Mouse (Mus musculus): ENCODE results near the gene Ndufb4. TPM values are rescaled to one million over a fixed set of nuclear protein-coding genes. Genes with fewer than 3 reads are reported as not detected.

Ndufb4 gene
- polyA plus RNA-seq, 1 experiment from 2014 or later: 73.0 TPM

DNA sequence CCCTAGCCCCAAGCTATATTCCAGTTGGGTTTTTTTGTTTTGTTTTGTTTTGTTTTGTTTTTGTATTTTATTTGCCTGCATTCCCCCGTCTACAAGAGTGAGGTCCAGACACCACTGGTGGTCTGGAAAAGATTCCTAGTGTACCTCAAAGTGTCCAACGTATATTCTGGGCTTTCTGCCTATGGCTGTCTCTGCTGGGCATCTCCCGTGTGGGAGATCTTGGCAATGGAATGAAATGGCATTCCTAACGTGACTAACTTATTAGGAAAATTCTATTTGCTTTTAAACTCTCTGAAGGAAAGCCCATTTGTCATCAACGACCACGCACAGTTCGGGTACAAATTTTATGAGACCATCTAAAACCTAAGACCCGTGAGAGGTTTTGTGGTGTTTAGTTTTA, 38.8 kb downstream of the Ndufb4 start:
- 66% methylated on average over 8 of the region's 8 CpGs for WGBS
- Histone ChIP-seq H3K4me2 (ENCODE audit: low read depth, low read length) (no peak overlapping the region), H3K27me3 (ENCODE audit: control insufficient read depth, insufficient read depth, low read length) (no peaks in the 10 kb centered on the region), H3K27ac (ENCODE audit: low read depth, low read length) (no peak overlapping the region), H3K36me3 (ENCODE audit: control insufficient read depth, insufficient read depth, low read length) (no peaks in the 10 kb centered on the region), H3K4me1 (ENCODE audit: control insufficient read depth, insufficient read depth, low read length) (peaks cover 5% of the 10 kb centered on the region), H3K9me3 (ENCODE audit: control insufficient read depth, low read length) (no peaks in the 10 kb centered on the region), H3K4me3 (ENCODE audit: low read depth, low read length) (no peak overlapping the region), H3K9ac (replicated peaks; ENCODE audit: low read depth, low read length) (no peak overlapping the region)
- no peak for ATAC-seq (ENCODE audit: low read depth)

- H3K9ac ChIP-seq (replicated peaks; ENCODE audit: low read depth, low read length): no peak overlapping the region
- 90% methylated on average over 9 of the region's 9 CpGs for WGBS
- no peak overlapping the region for H3K4me2 ChIP-seq (ENCODE audit: low read depth, low read length)
- no peaks in the 10 kb centered on the region for H3K9me3 ChIP-seq (ENCODE audit: control insufficient read depth, low read length)
- ATAC-seq (ENCODE audit: low read depth): no peak
- H3K36me3 ChIP-seq (ENCODE audit: control insufficient read depth, insufficient read depth, low read length): no peaks in the 10 kb centered on the region
- H3K4me3 ChIP-seq (ENCODE audit: low read depth, low read length): no peak overlapping the region
- no peak overlapping the region for H3K27ac ChIP-seq (ENCODE audit: low read depth, low read length)
- H3K27me3 ChIP-seq (ENCODE audit: control insufficient read depth, insufficient read depth, low read length): no peaks in the 10 kb centered on the region
- H3K4me1 ChIP-seq (ENCODE audit: control insufficient read depth, insufficient read depth, low read length): peaks cover 5% of the 10 kb centered on the region
Measured at GRCm38 (mm10) chr16:37614540-37614939, 39.7 kb downstream of the Ndufb4 start.

- no peaks in the 10 kb centered on the region for H3K9me3 ChIP-seq (ENCODE audit: control insufficient read depth, low read length)
- ATAC-seq (ENCODE audit: low read depth): no peak
- H3K27me3 ChIP-seq (ENCODE audit: control insufficient read depth, insufficient read depth, low read length): no peaks in the 10 kb centered on the region
- H3K4me2 ChIP-seq (ENCODE audit: low read depth, low read length): no peak overlapping the region
- no peak overlapping the region for H3K4me3 ChIP-seq (ENCODE audit: low read depth, low read length)
- H3K27ac ChIP-seq (ENCODE audit: low read depth, low read length): no peak overlapping the region
- no peak overlapping the region for H3K9ac ChIP-seq (replicated peaks; ENCODE audit: low read depth, low read length)
- 91% methylated on average over 5 of the region's 5 CpGs for WGBS
- H3K4me1 ChIP-seq (ENCODE audit: control insufficient read depth, insufficient read depth, low read length): no peaks in the 10 kb centered on the region
- no peaks in the 10 kb centered on the region for H3K36me3 ChIP-seq (ENCODE audit: control insufficient read depth, insufficient read depth, low read length)
Measured at GRCm38 (mm10) chr16:37612013-37612412, 42.2 kb downstream of the Ndufb4 start.

- Histone ChIP-seq H3K4me1 (ENCODE audit: control insufficient read depth, insufficient read depth, low read length) (no peaks in the 10 kb centered on the region), H3K4me2 (ENCODE audit: low read depth, low read length) (no peak overlapping the region), H3K27ac (ENCODE audit: low read depth, low read length) (no peak overlapping the region), H3K27me3 (ENCODE audit: control insufficient read depth, insufficient read depth, low read length) (no peaks in the 10 kb centered on the region), H3K36me3 (ENCODE audit: control insufficient read depth, insufficient read depth, low read length) (no peaks in the 10 kb centered on the region), H3K9me3 (ENCODE audit: control insufficient read depth, low read length) (no peaks in the 10 kb centered on the region), H3K4me3 (ENCODE audit: low read depth, low read length) (no peak overlapping the region), H3K9ac (replicated peaks; ENCODE audit: low read depth, low read length) (no peak overlapping the region)
- WGBS: 81% methylated on average over 7 of the region's 7 CpGs
- ATAC-seq (ENCODE audit: low read depth): no peak
Measured at GRCm38 (mm10) chr16:37611072-37611471, 43.2 kb downstream of the Ndufb4 start.

DNA sequence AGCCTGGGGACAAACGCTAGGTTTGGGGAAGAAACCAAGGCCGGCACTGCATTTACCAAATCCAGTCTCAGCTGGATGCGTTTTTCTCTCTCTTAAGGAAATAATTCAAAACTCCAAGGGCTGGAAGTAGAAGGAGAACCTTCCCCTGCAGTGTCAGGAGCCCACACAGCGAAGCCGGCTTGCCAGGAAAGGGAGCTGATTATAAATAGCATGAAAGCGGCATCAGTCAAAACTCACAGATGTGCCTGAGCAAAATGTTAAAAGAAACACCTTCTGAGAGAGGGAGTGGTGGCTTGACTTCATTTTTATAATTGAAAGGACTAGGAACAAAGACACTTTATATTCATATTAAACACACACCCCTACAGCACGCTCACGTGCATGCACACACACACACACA, 43.9 kb downstream of the Ndufb4 start:
- Histone ChIP-seq H3K27me3 (ENCODE audit: control insufficient read depth, insufficient read depth, low read length) (no peaks in the 10 kb centered on the region), H3K4me2 (ENCODE audit: low read depth, low read length) (no peak overlapping the region), H3K4me3 (ENCODE audit: low read depth, low read length) (no peak overlapping the region), H3K27ac (ENCODE audit: low read depth, low read length) (no peak overlapping the region), H3K9ac (replicated peaks; ENCODE audit: low read depth, low read length) (no peak overlapping the region), H3K4me1 (ENCODE audit: control insufficient read depth, insufficient read depth, low read length) (no peaks in the 10 kb centered on the region), H3K9me3 (ENCODE audit: control insufficient read depth, low read length) (no peaks in the 10 kb centered on the region), H3K36me3 (ENCODE audit: control insufficient read depth, insufficient read depth, low read length) (no peaks in the 10 kb centered on the region)
- 76% methylated on average over 8 of the region's 8 CpGs for WGBS
- no peak for ATAC-seq (ENCODE audit: low read depth)

- no peak overlapping the region for H3K4me2 ChIP-seq (ENCODE audit: low read depth, low read length)
- WGBS: 82% methylated on average over 6 of the region's 6 CpGs
Measured at GRCm38 (mm10) chr16:37604243-37604642, 50.0 kb downstream of the Ndufb4 start.

GRCm38 (mm10) chr16:37603431-37603830, 50.8 kb downstream of the Ndufb4 start:
- H3K4me2 ChIP-seq (ENCODE audit: low read depth, low read length): no peak overlapping the region
- ATAC-seq (ENCODE audit: low read depth): no peak
- no peaks in the 10 kb centered on the region for H3K9me3 ChIP-seq (ENCODE audit: control insufficient read depth, low read length)
- no peak overlapping the region for H3K9ac ChIP-seq (replicated peaks; ENCODE audit: low read depth, low read length)
- H3K4me3 ChIP-seq (ENCODE audit: low read depth, low read length): no peak overlapping the region
- H3K36me3 ChIP-seq (ENCODE audit: control insufficient read depth, insufficient read depth, low read length): no peaks in the 10 kb centered on the region
- H3K4me1 ChIP-seq (ENCODE audit: control insufficient read depth, insufficient read depth, low read length): no peaks in the 10 kb centered on the region
- WGBS: 97% methylated on average over 1 of the region's 1 CpGs
- no peak overlapping the region for H3K27ac ChIP-seq (ENCODE audit: low read depth, low read length)
- H3K27me3 ChIP-seq (ENCODE audit: control insufficient read depth, insufficient read depth, low read length): no peaks in the 10 kb centered on the region

More at GRCm38 (mm10) chr16:37604243-37604642, 50.0 kb downstream of the Ndufb4 start:
- H3K36me3 ChIP-seq (ENCODE audit: control insufficient read depth, insufficient read depth, low read length): no peaks in the 10 kb centered on the region
- ATAC-seq (ENCODE audit: low read depth): no peak
- no peak overlapping the region for H3K4me3 ChIP-seq (ENCODE audit: low read depth, low read length)
- no peaks in the 10 kb centered on the region for H3K27me3 ChIP-seq (ENCODE audit: control insufficient read depth, insufficient read depth, low read length)
- no peak overlapping the region for H3K27ac ChIP-seq (ENCODE audit: low read depth, low read length)
- H3K9me3 ChIP-seq (ENCODE audit: control insufficient read depth, low read length): no peaks in the 10 kb centered on the region
- no peaks in the 10 kb centered on the region for H3K4me1 ChIP-seq (ENCODE audit: control insufficient read depth, insufficient read depth, low read length)
- no peak overlapping the region for H3K9ac ChIP-seq (replicated peaks; ENCODE audit: low read depth, low read length)

DNA sequence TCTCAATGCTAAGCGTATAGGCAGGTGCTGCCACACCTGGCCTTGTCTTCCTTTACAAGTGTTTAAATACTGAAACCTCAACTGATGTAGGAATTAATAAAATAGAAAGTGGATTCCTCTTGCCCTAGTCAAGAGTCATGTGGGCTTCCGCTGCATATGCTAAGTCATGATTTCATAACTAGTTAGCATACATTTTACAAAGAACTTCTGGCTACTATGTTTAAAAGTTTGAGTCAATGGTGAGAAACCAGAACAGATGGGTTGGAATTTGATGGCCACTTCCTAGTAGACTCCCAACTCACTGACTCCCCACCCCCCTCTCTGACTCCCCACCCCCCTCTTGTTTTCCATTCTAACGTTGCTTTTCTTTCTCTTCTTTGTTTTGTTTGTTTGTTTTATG, 54.9 kb downstream of the Ndufb4 start:
- no peaks in the 10 kb centered on the region for H3K9me3 ChIP-seq (ENCODE audit: control insufficient read depth, low read length)
- no peak for ATAC-seq (ENCODE audit: low read depth)
- WGBS: 85% methylated on average over 3 of the region's 3 CpGs
- no peak overlapping the region for H3K27ac ChIP-seq (ENCODE audit: low read depth, low read length)
- no peak overlapping the region for H3K9ac ChIP-seq (replicated peaks; ENCODE audit: low read depth, low read length)
- H3K4me3 ChIP-seq (ENCODE audit: low read depth, low read length): no peak overlapping the region
- no peaks in the 10 kb centered on the region for H3K36me3 ChIP-seq (ENCODE audit: control insufficient read depth, insufficient read depth, low read length)
- no peak overlapping the region for H3K4me2 ChIP-seq (ENCODE audit: low read depth, low read length)
- no peaks in the 10 kb centered on the region for H3K27me3 ChIP-seq (ENCODE audit: control insufficient read depth, insufficient read depth, low read length)
- H3K4me1 ChIP-seq (ENCODE audit: control insufficient read depth, insufficient read depth, low read length): no peaks in the 10 kb centered on the region

DNA sequence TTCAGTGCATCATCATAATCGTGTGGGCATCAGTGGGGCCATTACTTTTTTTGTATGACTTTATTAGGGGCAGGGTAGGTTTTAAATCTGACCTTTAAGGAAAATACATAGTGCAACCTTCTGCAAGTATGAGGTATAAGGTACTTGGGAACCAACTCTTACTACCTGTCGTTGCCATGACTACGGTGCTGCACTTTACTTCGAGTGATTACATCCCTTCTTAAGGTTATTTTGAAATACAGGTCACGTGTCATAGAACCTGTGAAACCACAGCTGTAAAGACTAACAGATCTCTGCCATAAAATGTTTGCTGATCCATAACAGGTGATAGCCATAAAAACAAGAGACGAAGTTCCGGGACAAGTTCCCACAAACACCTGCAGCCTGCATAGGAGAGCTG, 55.8 kb downstream of the Ndufb4 start:
- 89% methylated on average over 7 of the region's 7 CpGs for WGBS
- Histone ChIP-seq H3K4me1 (ENCODE audit: control insufficient read depth, insufficient read depth, low read length) (no peaks in the 10 kb centered on the region), H3K27ac (ENCODE audit: low read depth, low read length) (no peak overlapping the region), H3K9me3 (ENCODE audit: control insufficient read depth, low read length) (no peaks in the 10 kb centered on the region), H3K4me3 (ENCODE audit: low read depth, low read length) (no peak overlapping the region), H3K36me3 (ENCODE audit: control insufficient read depth, insufficient read depth, low read length) (no peaks in the 10 kb centered on the region), H3K27me3 (ENCODE audit: control insufficient read depth, insufficient read depth, low read length) (no peaks in the 10 kb centered on the region), H3K9ac (replicated peaks; ENCODE audit: low read depth, low read length) (no peak overlapping the region), H3K4me2 (ENCODE audit: low read depth, low read length) (no peak overlapping the region)
- ATAC-seq (ENCODE audit: low read depth): no peak

DNA sequence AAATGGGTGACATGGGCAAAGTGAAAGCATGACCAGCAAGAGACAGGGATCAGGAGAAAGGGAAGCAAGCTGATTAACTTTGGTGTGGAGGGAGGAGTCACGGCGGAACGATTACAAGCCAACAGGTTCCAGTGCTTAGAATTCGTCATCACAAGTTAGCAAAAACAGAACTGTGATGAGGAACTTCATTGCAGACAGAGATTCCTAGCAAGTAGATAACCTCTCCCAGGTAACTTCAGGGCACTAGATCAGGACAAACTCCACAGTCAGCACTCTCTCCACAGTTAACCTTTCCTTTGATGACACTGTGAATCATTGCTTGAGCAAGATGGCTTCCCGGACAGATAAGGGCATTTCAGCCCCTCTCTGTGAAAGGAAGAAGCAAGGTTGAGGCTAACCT, 56.8 kb downstream of the Ndufb4 start:
- no peaks in the 10 kb centered on the region for H3K36me3 ChIP-seq (ENCODE audit: control insufficient read depth, insufficient read depth, low read length)
- H3K9me3 ChIP-seq (ENCODE audit: control insufficient read depth, low read length): no peaks in the 10 kb centered on the region
- H3K27me3 ChIP-seq (ENCODE audit: control insufficient read depth, insufficient read depth, low read length): no peaks in the 10 kb centered on the region
- H3K4me1 ChIP-seq (ENCODE audit: control insufficient read depth, insufficient read depth, low read length): no peaks in the 10 kb centered on the region
- WGBS: 82% methylated on average over 5 of the region's 5 CpGs
- ATAC-seq (ENCODE audit: low read depth): no peak
- H3K4me3 ChIP-seq (ENCODE audit: low read depth, low read length): no peak overlapping the region
- no peak overlapping the region for H3K9ac ChIP-seq (replicated peaks; ENCODE audit: low read depth, low read length)
- no peak overlapping the region for H3K4me2 ChIP-seq (ENCODE audit: low read depth, low read length)
- H3K27ac ChIP-seq (ENCODE audit: low read depth, low read length): no peak overlapping the region
